Mouse (Mus musculus): ENCODE data around the gene Atp6v0b.

Gene Atp6v0b

DNA sequence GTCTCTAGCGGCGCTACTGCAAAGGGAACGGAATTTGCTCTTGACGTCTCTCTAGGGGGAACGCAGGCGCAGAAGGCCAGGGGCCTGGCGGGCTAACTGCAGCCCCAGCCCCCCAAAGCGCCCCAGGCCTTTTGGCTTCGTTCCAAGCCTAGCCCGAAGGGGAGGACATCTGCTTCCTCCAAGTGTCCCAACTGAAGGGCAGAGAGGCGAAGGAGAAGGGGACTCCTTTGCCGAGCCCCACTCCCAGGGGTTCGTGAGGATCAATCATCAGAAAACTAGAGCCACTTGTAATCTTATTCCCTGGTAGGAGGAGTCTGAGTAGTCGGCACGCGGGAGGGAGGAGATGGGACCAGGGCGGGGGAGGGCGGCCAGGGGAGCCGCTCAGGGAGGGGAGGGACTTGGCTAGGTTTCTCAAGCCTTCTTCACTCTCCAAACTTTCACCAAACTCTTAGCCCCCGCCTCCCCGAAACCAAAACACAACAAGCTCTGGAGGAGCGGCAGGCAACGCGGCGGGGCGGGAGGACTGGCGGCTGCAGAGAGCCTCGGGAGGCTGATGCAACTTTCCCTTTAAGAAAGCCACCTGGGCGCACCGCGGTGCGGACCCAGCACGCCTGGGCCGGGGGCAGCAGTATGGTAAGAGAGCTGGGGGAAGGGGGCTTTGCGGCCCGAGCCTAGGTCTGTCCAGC lies 52.1 kb downstream of the Atp6v0b start:
- DNase-seq = peak; percentile 93

DNA sequence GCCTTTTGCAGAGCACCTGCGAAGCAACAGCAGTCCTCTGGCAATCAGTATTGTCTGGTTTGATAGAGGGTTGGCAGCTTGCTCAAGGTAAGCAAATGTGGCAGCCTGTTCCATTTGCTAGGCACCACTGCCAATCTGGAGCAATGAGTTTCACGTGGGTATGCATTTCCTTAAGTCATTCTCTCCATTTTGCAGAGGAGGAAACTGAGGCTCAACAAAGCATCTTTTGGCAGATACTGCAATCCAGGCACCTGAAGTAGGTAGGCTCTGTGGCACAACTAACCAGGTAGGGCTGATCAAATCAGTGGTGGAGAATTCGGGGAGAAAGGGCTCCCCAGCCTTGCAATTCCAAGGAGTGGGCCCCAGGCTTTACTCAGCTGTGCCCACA lies 52.7 kb downstream of the Atp6v0b start, which contains the start of gene Slc6a9:
Gene Slc6a9 (plus strand): TSS at position 50 of the 388 bp plus-strand sequence.
- no peak for DNase-seq

Measured in lung, postnatal 10 days (tissue).